Mouse (Mus musculus): ENCODE measurements around the gene Ccdc194.

The Ccdc194 gene

GRCm38 (mm10) chr8:71478943-71479342, 46.6 kb downstream of the Ccdc194 start:
- in situ Hi-C loops (cut with MboI, MseI), result no loop called here

GRCm38 (mm10) chr8:71477196-71477845, 48.2 kb downstream of the Ccdc194 start:
- in situ Hi-C loops (cut with MboI, MseI), result no loop called here

DNA sequence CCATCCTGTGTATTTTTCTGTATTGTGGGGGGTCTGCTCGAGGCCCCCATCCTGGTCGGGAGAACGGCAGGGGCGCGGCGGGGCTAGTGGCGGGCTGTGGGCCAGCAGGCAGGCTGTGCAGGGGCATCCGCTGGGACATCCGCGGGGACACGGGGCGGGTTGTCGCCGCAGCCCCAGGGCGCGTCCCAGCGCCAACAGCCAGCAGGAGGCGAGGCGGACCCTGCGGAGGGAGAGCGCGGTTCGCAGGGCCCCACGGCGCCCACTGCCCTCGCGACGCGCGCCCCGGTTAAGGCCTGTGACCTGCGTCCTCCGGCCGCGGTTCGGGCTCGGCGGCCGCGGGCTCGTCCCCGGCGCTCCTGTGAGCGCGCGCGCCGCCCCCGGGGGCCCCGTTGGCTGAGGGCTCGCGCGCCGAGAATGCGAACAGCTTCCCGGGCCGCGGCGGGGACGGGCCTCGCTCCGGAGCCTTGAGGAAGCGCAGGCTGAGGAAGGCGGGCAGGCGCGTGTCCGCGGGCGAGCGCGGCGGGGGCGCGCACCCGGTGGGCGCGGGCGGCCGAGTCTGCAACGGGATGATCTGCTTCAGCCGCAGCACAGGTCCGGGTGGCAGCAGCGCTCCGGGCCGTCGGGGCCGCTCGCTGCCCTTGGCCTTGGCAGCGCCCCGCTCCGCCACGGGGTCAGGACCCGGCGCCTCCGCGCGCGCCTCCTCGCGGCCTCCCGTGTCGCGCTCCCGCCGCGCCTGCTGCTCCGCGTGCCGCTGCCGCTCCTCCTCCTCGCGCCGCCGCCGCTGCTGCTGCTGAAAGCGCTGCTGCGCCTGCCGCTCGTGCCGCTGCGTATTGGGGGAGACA, 49.2 kb downstream of the Ccdc194 start:
- in situ Hi-C loops (cut with MboI, MseI), result no loop called here

DNA sequence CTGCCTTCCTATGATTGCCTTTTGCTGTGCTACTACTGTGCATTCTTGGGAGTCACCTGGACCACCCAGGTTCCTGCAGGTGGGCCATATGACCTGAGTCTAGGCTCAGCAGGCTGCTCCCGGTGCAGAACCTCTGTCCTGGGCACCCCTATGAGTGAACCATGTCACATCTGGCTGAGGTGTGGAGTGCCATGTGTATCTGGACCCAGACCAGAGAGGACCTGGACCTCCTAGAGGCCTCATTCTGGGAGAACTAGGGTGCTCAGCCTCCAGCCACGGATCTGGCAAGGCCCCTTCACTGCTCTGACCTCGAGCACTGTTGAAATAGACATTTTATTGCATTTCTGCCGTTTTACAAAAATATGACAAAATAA, 49.8 kb downstream of the Ccdc194 start:
- in situ Hi-C loops (cut with MboI, MseI), result no loop called here

DNA sequence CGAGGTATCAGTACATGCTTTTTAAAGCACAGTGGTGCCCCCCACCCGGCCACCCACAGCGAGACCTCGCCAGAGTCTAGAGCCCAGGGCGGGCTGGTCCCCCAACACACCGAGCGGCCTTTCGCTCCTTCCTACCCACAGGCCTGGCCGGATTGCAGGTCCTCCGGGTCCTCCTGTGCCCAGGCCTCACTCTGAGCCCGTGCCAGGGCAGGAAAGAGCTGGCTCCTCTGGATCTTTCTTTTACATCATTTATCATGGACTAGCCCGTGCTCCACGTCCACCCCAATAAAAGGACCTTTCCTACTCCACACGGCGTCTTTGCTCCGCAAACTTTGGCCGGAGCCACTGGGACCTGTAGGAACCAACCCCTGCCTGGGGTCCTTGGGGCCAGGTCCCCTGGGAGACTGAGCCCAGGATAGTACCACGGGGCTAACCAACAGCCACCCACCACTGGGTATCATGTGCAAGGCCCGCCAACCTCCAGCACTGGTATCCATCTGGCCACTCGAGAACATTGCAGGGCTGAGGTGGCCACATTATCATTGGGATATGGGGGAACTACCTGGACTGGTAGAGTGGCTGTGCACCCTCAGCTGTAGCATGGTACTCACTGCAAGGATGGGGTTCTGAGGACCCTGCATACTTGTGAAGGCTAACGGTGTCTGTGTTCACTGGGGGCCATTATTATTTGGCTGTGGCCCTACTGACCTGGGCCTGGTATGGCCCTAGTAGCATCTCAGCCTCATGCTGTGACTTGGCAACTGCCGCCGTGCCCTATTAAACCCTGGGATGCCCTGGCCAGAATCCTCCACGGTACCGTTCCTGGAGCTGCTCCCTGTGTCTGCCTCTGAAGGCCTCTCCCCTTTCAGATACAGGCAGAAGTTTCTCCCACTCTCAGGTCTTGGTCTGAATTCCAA, 50.5 kb downstream of the Ccdc194 start:
- in situ Hi-C loops (cut with MboI, MseI), result no loop called here

DNA sequence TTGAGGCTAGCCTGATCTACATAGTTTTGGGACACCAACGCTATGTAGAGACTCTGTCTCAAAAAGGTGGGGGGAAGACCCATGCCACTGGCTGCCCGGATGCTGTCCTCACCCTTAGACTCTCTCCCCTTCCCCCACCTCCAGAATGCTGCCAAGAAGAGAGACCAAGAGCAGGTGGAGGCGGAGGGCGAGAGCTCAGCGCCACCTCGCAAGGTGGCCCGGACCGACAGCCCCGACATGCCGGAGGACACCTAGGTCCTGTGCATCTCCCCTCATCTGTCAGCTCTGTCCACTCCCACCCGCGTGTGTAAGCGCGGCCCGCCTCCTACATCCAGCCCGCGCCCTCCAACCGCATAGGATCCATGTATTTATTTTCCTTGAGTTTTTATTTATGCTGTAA, 51.2 kb downstream of the Ccdc194 start:
- in situ Hi-C loops (cut with MboI, MseI), result no loop called here

DNA sequence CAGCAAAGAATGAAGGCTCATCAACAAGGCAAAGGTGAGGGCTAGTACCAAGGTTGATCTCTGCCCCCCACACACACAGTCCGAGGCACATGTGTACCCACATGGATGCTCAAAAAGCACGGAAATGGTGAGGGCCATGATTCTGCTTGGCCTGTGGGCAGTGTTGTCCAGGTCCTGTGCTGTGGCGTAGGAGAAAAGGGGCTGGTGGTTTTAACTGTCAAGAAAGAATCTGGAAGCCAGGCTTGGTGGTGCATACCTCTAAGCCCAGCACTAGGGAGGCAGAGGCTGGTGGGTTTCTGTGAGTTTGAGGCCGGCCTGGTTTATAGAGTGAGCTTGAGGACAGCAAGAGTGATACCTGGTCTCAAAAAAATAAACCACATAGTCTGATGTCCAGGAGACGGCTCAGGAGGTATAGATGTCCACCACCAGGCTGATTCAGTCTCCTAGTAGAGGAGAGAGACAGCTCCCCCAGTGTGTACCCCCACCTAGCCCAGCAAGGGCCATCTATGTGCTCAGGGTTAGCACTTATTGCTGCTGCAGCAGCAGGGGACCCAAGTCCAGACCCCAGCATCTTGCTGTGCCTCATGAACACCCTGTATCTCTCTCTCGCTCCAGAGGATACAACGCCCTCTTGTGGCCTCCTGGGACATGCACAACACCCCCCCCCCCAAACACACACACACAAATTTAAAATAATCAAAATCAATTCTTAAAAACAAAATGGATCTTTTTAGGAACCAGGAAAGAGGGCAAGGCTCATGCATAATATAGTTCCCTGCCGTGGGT, 52.7 kb downstream of the Ccdc194 start:
- in situ Hi-C loops (cut with MboI, MseI), result no loop called here

DNA sequence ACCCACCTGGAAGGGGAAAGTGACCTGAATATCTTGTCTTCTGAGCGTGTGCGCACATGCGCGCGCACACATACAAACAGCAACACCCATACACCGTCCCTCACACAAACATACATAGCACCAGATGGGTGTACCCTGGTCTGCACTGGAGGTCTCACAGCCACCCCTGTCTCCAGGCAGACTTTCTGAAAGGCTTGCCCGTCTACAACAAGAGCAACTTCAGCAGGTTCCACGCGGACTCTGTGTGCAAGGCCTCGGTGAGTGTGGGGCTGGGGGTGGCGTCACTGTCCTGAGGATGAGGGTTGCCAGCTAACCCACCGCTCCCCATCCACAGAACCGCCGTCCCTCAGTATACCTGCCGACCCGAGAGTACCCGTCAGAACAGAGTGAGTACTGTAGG, 53.6 kb downstream of the Ccdc194 start:
- in situ Hi-C loops (cut with MboI, MseI), result no loop called here

DNA sequence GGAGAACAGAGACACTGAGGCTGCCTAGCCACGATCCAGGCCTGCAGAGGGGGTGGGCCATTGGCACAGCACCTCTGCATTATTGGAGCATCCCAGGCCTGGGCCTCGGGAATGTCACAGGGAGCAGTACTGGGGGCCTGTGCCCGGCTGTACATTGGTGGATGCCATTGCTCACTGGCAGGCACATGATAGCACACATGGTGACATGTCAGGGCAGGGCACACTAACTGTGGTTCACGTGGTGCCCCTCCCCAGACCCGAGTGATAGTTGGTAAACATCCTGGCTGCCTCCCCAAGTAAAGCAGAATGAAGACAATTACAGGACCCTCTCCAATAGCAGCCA, 54.6 kb downstream of the Ccdc194 start:
- in situ Hi-C loops (cut with MboI, MseI), result no loop called here

GRCm38 (mm10) chr8:71470146-71470912, 55.2 kb downstream of the Ccdc194 start:
- in situ Hi-C loops (cut with MboI, MseI), result no loop called here

Data from T-helper 1 cell (primary cell).